8 mouse cellular contexts compared by ENCODE assay signal in the genomic region with DNA sequence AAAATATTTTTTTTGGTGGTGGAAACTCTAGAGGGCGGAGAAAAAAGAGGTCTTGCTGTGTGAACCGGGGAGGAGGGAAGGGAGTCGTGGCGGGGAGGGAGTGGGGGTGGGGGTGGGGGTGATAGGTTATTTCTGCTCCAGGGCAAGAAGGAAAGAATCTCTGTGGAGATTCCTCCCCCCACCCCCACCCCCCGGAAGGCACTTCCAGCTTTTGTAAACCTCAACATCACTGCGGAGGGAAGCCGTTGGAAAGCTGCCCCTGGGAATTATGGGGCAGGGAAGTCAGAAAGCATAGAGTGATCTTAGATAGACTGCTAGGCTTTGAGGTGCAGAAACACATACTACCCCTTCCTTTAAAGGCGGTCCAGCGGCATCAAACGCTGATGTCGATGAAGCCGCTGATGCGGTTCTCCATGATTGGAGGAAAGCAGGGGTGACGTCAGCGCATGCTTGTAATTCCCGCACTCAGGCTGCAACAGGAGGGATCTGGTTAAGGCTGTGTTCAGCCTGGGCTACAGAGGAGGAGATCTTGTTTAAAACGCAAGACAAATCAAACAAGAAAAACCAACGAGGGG.
DNase-seq lines count a peak whose midpoint lies in the region; ATAC-seq and TF ChIP-seq lines count a peak whose summit lies in the region.

No protein-coding gene starts in this region.

- no peak for TF ChIP-seq POLR2A in limb, embryonic 14.5 days (IDR thresholded peaks at IDR 0.05; ENCODE audit: borderline replicate concordance, extremely low read depth, insufficient read depth, insufficient read length)

- H3K4me2 ChIP-seq in embryonic facial prominence, embryonic 15.5 days (replicated peaks) = peak overlapping the region; percentile 84
- H3K4me2 ChIP-seq in heart, embryonic 12.5 days = peak overlapping the region; percentile 83
- H3K4me2 ChIP-seq in kidney, embryonic 15.5 days = peak overlapping the region; percentile 86
- peak overlapping the region; percentile 88 for H3K4me2 ChIP-seq in limb, embryonic 14.5 days (replicated peaks; ENCODE audit: low read depth, low read length, severe bottlenecking)
- peak overlapping the region; percentile 91 for H3K4me2 ChIP-seq in midbrain, embryonic 15.5 days

- H3K27me3 ChIP-seq in embryonic facial prominence, embryonic 15.5 days = no peaks in the 10 kb centered on the region
- no peaks in the 10 kb centered on the region for H3K27me3 ChIP-seq in heart, embryonic 12.5 days (replicated peaks)
- no peaks in the 10 kb centered on the region for H3K27me3 ChIP-seq in kidney, embryonic 15.5 days
- no peaks in the 10 kb centered on the region for H3K27me3 ChIP-seq in limb, embryonic 14.5 days (ENCODE audit: control insufficient read depth, insufficient read depth, low read length)
- H3K27me3 ChIP-seq in midbrain, embryonic 15.5 days (replicated peaks) = no peaks in the 10 kb centered on the region

- no peak overlapping the region for H3K9ac ChIP-seq in embryonic facial prominence, embryonic 15.5 days
- H3K9ac ChIP-seq in heart, embryonic 12.5 days = peak overlapping the region; percentile 72
- H3K9ac ChIP-seq in kidney, embryonic 15.5 days = peak overlapping the region; percentile 29
- peak overlapping the region; percentile 63 for H3K9ac ChIP-seq in limb, embryonic 14.5 days (ENCODE audit: low read depth, low read length, severe bottlenecking)
- H3K9ac ChIP-seq in midbrain, embryonic 15.5 days = peak overlapping the region; percentile 45

- H3K4me1 ChIP-seq in embryonic facial prominence, embryonic 15.5 days = no peaks in the 10 kb centered on the region
- peaks cover 26% of the 10 kb centered on the region for H3K4me1 ChIP-seq in heart, embryonic 12.5 days (replicated peaks)
- peaks cover 25% of the 10 kb centered on the region for H3K4me1 ChIP-seq in kidney, embryonic 15.5 days
- peaks cover 8% of the 10 kb centered on the region for H3K4me1 ChIP-seq in limb, embryonic 14.5 days (ENCODE audit: control insufficient read depth, insufficient read depth, low read length)
- peaks cover 8% of the 10 kb centered on the region; the same call in 1 of the 2 replicates for H3K4me1 ChIP-seq in midbrain, embryonic 15.5 days

- H3K36me3 ChIP-seq in embryonic facial prominence, embryonic 15.5 days = no peaks in the 10 kb centered on the region
- H3K36me3 ChIP-seq in heart, embryonic 12.5 days = no peaks in the 10 kb centered on the region
- no peaks in the 10 kb centered on the region for H3K36me3 ChIP-seq in kidney, embryonic 15.5 days
- H3K36me3 ChIP-seq in limb, embryonic 14.5 days (ENCODE audit: control insufficient read depth, insufficient read depth, low read length) = no peaks in the 10 kb centered on the region
- H3K36me3 ChIP-seq in midbrain, embryonic 15.5 days (replicated peaks) = no peaks in the 10 kb centered on the region

- peak overlapping the region; percentile 51 for H3K4me3 ChIP-seq in embryonic facial prominence, embryonic 15.5 days (replicated peaks)
- H3K4me3 ChIP-seq in heart, embryonic 12.5 days = peak overlapping the region; percentile 56
- peak overlapping the region; percentile 50 for H3K4me3 ChIP-seq in kidney, embryonic 15.5 days (replicated peaks)
- H3K4me3 ChIP-seq in limb, embryonic 14.5 days (replicated peaks; ENCODE audit: low read length) = peak overlapping the region; percentile 48
- peak overlapping the region; percentile 50 for H3K4me3 ChIP-seq in midbrain, embryonic 15.5 days

- ATAC-seq in embryonic facial prominence, embryonic 15.5 days (ENCODE audit: insufficient number of reproducible peaks, low FRiP score, low TSS enrichment, low read depth) = peak; percentile 87
- ATAC-seq in heart, embryonic 12.5 days (ENCODE audit: insufficient number of reproducible peaks, low FRiP score) = peak; percentile 76
- peak; percentile 87 for ATAC-seq in kidney, embryonic 15.5 days (replicated peaks; ENCODE audit: low FRiP score)
- peak; percentile 91 for ATAC-seq in limb, embryonic 14.5 days (ENCODE audit: low FRiP score, low read depth)
- ATAC-seq in midbrain, embryonic 15.5 days (replicated peaks) = peak; percentile 96

- H3K27ac ChIP-seq in embryonic facial prominence, embryonic 15.5 days (replicated peaks) = peak overlapping the region; percentile 66
- peak overlapping the region; percentile 91 for H3K27ac ChIP-seq in heart, embryonic 12.5 days (ENCODE audit: poor library complexity, severe bottlenecking)
- peak overlapping the region; percentile 90 for H3K27ac ChIP-seq in kidney, embryonic 15.5 days
- H3K27ac ChIP-seq in limb, embryonic 14.5 days (replicated peaks; ENCODE audit: low read depth, low read length) = peak overlapping the region; percentile 71; the same call in 1 of the 2 replicates
- H3K27ac ChIP-seq in midbrain, embryonic 15.5 days = peak overlapping the region; percentile 73

- under 1% methylated on average over 18 of the region's 18 CpGs for WGBS in embryonic facial prominence, embryonic 15.5 days
- under 1% methylated on average over 18 of the region's 18 CpGs for WGBS in heart, embryonic 12.5 days
- WGBS in kidney, embryonic 15.5 days = under 1% methylated on average over 18 of the region's 18 CpGs
- WGBS in limb, embryonic 14.5 days = 1% methylated on average over 18 of the region's 18 CpGs
- 4% methylated on average over 18 of the region's 18 CpGs for WGBS in midbrain, embryonic 15.5 days

- DNase-seq in 416B (ENCODE audit: low read depth) = peak; percentile 46
- peak; percentile 81 for DNase-seq in adrenal gland, postnatal 14 days
- peak; percentile 95 for DNase-seq in limb, embryonic 14.5 days (ENCODE audit: low spot score)
- DNase-seq in spleen, postnatal 4 days (ENCODE audit: low spot score in 2 of 2) = peak; percentile 19 to 54

- no peaks in the 10 kb centered on the region for H3K9me3 ChIP-seq in embryonic facial prominence, embryonic 15.5 days (replicated peaks)
- H3K9me3 ChIP-seq in heart, embryonic 12.5 days (replicated peaks) = no peaks in the 10 kb centered on the region
- H3K9me3 ChIP-seq in kidney, embryonic 15.5 days (replicated peaks) = no peaks in the 10 kb centered on the region
- H3K9me3 ChIP-seq in limb, embryonic 14.5 days (ENCODE audit: control insufficient read depth, low read length) = no peaks in the 10 kb centered on the region
- H3K9me3 ChIP-seq in midbrain, embryonic 15.5 days = no peaks in the 10 kb centered on the region

Comparison
In these comparisons a context has a peak if more than half of its experiments do, and no peak if none do; other contexts are left out.
1. Peak in every context shown above with its lines: DNase-seq, ATAC-seq, H3K4me3 ChIP-seq and H3K27ac ChIP-seq.
2. DNase-seq: peak in every context shown above with its lines; median percentile 95 in limb, embryonic 14.5 days; 81 in adrenal gland, postnatal 14 days; 46 in 416B; 36 in spleen, postnatal 4 days.